Mouse (Mus musculus) intestine, embryonic 14.5 days (tissue): Measurements from ENCODE around the gene Nxn. TPM values are rescaled to one million over a fixed set of nuclear protein-coding genes. Genes with fewer than 3 reads are reported as not detected.

ENCODE experiments used
- ATAC-seq: fragments of 200-750 bp; cut with Nextera tagmentation; replicated peaks from 2 replicates; pipeline ENCODE4 v1.8.0; 2017; ENCODE audit warnings: low read depth, moderate number of reproducible peaks, moderate TSS enrichment, moderate library complexity; ENCODE audit not compliant: low FRiP score, low TSS enrichment
- DNase-seq: peaks from one replicate; pipeline ENCODE4 v3.0.0-alpha.2; 2018; ENCODE audit warnings: low spot score
- H3K27ac ChIP-seq: fragments of 300-500 bp; sonication (generic); 2 replicates; pipeline ENCODE4 v1.5.1; 2014; ENCODE audit warnings: low read depth, mild to moderate bottlenecking, control low read depth
- H3K27me3 ChIP-seq: fragments of 300-500 bp; sonication (generic); replicated peaks from 2 replicates; pipeline ENCODE4 v1.6.1; 2014; ENCODE audit warnings: low read length, control low read depth; ENCODE audit not compliant: control insufficient read depth, insufficient read depth
- H3K36me3 ChIP-seq: fragments of 300-500 bp; sonication (generic); 2 replicates; pipeline ENCODE4 v1.6.1; 2014; ENCODE audit warnings: low read length, control low read depth; ENCODE audit not compliant: control insufficient read depth, insufficient read depth
- H3K4me1 ChIP-seq: fragments of 300-500 bp; sonication (generic); replicated peaks from 2 replicates; pipeline ENCODE4 v1.6.1; 2014; ENCODE audit warnings: low read length, control low read depth, mixed read lengths; ENCODE audit not compliant: control insufficient read depth, insufficient read depth
- H3K4me2 ChIP-seq: fragments of 300-500 bp; sonication (generic); 2 replicates; pipeline ENCODE4 v1.6.1; 2014; ENCODE audit warnings: low read length
- H3K4me3 ChIP-seq: fragments of 300-500 bp; sonication (generic); 2 replicates; pipeline ENCODE4 v1.5.1; 2014; ENCODE audit warnings: low read depth, low read length, control low read depth, mixed read lengths
- H3K9ac ChIP-seq: fragments of 300-500 bp; sonication (generic); 2 replicates; pipeline ENCODE4 v1.6.1; 2014; ENCODE audit warnings: mild to moderate bottlenecking, low read length
- H3K9me3 ChIP-seq: fragments of 300-500 bp; sonication (generic); 2 replicates; pipeline ENCODE4 v1.6.1; 2016; ENCODE audit warnings: low read length, control low read depth; ENCODE audit not compliant: control insufficient read depth
- WGBS: fragments of 180-500 bp; shearing (Covaris S2); extraction: QIAGEN DNeasy Blood & Tissue Kit; methylation state at CpG from one replicate; pipeline ENCODE4 v1.1.7; 2014; 5-methylcytosine and 5-hydroxymethylcytosine counted together
- polyA plus RNA-seq: library from polyadenylated mRNA; unstranded; fragments of >200 nt; fragmentation: Nextera tagmentation; extraction: Ambion mirVana; gene quantifications from 2 replicates; pipeline ENCODE4 v1.2.1, GENCODE M21; 2014

Gene Nxn
- 45.8 and 51.4 TPM in 2 replicates for polyA plus RNA-seq

GRCm38 (mm10) chr11:76398798-76399586 is at the start of gene Nxn:
Gene Nxn (minus strand): TSS chr11:76399140.
- 2% methylated on average over 65 of the region's 70 CpGs for WGBS
- peak within 1 kb of the TSS; percentile 91 for H3K27ac ChIP-seq
- peak; percentile 91 for ATAC-seq

DNA sequence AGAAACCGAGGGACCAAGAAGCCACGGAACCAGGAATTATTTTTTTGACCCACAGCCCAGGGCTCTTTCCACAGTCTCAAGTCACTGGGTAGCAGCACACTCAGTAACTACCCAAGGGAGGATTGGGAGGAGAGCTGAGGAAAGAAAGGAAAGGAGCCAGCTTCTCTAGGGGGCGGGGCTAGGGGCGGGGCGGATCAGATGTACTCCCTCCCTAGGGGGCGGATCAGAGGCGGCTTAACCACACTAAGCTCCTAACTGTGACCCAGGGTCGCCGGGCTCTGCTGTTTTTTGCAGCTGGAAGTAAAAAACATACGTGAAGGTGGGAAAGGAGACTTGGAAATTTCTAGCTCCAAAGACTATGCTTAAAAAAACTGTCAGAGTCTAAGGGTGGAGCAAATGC is 47.3 kb upstream of the Nxn start:
- Histone ChIP-seq H3K36me3 (peaks cover 23% of the 10 kb centered on the region), H3K4me3 (no peak overlapping the region), H3K9ac (no peak overlapping the region), H3K9me3 (no peaks in the 10 kb centered on the region), H3K4me1 (peaks cover 24% of the 10 kb centered on the region), H3K27me3 (no peaks in the 10 kb centered on the region), H3K4me2 (no peak overlapping the region), H3K27ac (no peak overlapping the region)
- 10% methylated on average over 10 of the region's 10 CpGs for WGBS
- DNase-seq = no peak
- ATAC-seq = no peak; the same call in 1 of the 2 replicates

More at GRCm38 (mm10) chr11:76398798-76399586, at the start of gene Nxn:
- H3K36me3 ChIP-seq = no peaks in the 10 kb centered on the region
- peak; percentile 94 for DNase-seq
- no peaks in the 10 kb centered on the region for H3K27me3 ChIP-seq
- peaks cover 13% of the 10 kb centered on the region for H3K4me1 ChIP-seq
- no peaks in the 10 kb centered on the region for H3K9me3 ChIP-seq
- H3K4me2 ChIP-seq = peak within 1 kb of the TSS; percentile 82
- peak within 1 kb of the TSS; percentile 86 for H3K9ac ChIP-seq
- H3K4me3 ChIP-seq = peak within 1 kb of the TSS; percentile 53

- H3K9ac ChIP-seq = no peak overlapping the region
- peaks cover 15% of the 10 kb centered on the region for H3K36me3 ChIP-seq
- ATAC-seq (no peak), DNase-seq (no peak)
- no peaks in the 10 kb centered on the region for H3K27me3 ChIP-seq
- WGBS = 45% methylated on average over 8 of the region's 8 CpGs
- no peak overlapping the region for H3K4me2 ChIP-seq
- H3K9me3 ChIP-seq = no peaks in the 10 kb centered on the region
- H3K4me3 ChIP-seq = no peak overlapping the region
- peaks cover 29% of the 10 kb centered on the region for H3K4me1 ChIP-seq
- H3K27ac ChIP-seq = no peak overlapping the region
Measured at GRCm38 (mm10) chr11:76445459-76445858, 46.5 kb upstream of the Nxn start.

- peaks cover 26% of the 10 kb centered on the region for H3K4me1 ChIP-seq
- H3K4me3 ChIP-seq = no peak overlapping the region
- peak overlapping the region; percentile 77 for H3K27ac ChIP-seq
- no peak overlapping the region for H3K9ac ChIP-seq
- no peaks in the 10 kb centered on the region for H3K27me3 ChIP-seq
- peaks cover 7% of the 10 kb centered on the region; the same call in 1 of the 2 replicates for H3K36me3 ChIP-seq
- peak overlapping the region; percentile 11; the same call in 1 of the 2 replicates for H3K4me2 ChIP-seq
- WGBS = 20% methylated on average over 3 of the region's 3 CpGs
- no peaks in the 10 kb centered on the region for H3K9me3 ChIP-seq
- DNase-seq = no peak
- no peak for ATAC-seq
Measured at GRCm38 (mm10) chr11:76439666-76440065, 40.7 kb upstream of the Nxn start.

DNA sequence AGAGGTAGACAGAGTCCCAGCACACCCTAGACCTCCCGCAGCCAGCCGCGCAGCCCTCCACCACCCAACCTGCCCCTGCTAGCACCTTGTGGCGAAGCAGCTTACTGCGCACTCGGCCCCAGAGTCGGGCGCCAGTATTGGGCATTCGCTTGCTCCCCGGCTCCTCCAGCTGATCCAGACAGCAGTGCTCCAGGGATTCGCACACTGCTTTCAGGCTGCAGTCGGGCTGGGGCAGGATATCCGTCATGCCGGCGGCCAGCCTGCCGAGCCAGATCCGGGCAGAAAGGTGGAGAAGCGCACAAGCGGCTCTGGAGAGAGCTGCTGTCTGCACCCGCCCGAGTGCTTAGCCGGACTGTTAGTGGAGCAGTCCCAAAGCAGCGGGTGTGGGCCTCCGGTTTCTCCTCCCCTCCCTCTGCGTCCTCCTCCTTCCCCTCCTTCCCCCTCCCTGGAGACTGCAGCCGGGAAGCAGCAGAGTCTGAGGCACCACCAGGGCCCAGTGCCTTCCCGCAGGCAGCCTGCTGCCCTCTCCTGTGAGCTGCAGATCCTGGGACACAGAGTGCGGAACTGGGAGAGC is 38.0 kb upstream of the Nxn start:
- peak; percentile 80 for ATAC-seq
- H3K9me3 ChIP-seq = no peaks in the 10 kb centered on the region
- H3K4me3 ChIP-seq = peak overlapping the region; percentile 36
- H3K9ac ChIP-seq = peak overlapping the region; percentile 40
- H3K4me1 ChIP-seq = peaks cover 26% of the 10 kb centered on the region
- peak overlapping the region; percentile 70 for H3K27ac ChIP-seq
- WGBS = 8% methylated on average over 27 of the region's 28 CpGs
- peaks cover 18% of the 10 kb centered on the region for H3K36me3 ChIP-seq
- H3K4me2 ChIP-seq = peak overlapping the region; percentile 53
- H3K27me3 ChIP-seq = no peaks in the 10 kb centered on the region
- peak; percentile 81 for DNase-seq

DNA sequence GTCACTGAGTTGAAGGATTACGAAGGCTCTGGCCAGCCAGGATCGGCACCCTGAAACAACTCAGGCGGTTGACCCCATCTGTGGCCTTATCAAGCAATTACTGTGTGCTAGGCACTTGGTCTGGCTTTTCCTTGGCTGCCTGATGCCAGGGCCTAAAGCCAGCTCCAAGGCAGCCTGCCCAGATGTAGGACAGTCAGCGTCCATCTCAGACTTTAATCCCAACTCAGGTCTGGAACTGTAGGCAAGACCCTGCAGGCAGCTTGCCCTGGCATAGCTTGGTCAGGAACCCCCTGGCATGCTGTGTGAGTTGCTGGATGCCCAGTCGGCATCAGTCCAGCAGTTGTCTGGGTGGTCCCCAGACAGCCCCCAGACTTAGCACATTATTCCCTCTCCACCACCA is 37.1 kb upstream of the Nxn start:
- Histone ChIP-seq H3K27me3 (no peaks in the 10 kb centered on the region), H3K27ac (no peak overlapping the region), H3K9ac (no peak overlapping the region; the same call in 1 of the 2 replicates), H3K4me3 (peak overlapping the region; percentile 36), H3K9me3 (no peaks in the 10 kb centered on the region), H3K36me3 (peaks cover 18% of the 10 kb centered on the region), H3K4me2 (peak overlapping the region; percentile 53), H3K4me1 (peaks cover 26% of the 10 kb centered on the region)
- no peak for ATAC-seq
- DNase-seq = no peak
- 72% methylated on average over 5 of the region's 5 CpGs for WGBS

DNA sequence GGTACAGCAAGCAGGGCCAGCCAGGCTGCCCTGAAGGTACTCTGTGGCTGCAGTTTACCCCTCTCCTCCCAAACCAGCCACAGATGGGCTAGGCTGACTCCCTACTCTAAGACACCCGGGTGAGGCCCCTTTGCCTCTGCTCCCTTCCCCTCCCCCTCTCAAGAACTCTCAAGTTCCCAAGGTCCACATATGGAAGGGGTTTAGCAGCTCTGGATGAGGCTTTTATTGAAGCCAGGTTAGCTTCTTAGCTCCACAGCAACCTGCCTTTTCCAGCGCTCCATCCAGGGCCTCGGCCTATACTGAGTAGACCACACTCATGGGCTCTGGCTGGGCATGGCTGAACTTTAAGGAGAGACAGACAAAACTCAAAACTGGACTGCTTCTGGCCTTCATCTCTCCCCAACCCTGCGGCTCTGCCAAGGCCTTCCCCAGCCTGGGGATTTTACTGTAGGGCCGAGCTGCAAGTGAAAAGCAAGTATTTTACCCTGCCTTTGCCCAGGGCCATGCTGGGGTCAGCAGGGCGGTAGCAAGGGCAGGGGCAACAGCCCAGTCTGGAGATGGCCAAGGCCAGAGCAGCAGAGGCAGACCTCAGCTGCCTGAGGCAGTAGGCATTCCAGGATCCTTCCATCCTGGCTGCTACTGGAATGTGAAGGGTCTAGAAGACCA is 31.2 kb upstream of the Nxn start:
- DNase-seq = no peak
- WGBS = 62% methylated on average over 6 of the region's 6 CpGs
- 0 out of 2 replicates have a peak overlapping the region, but pooled peaks have one; percentile 3 for H3K9ac ChIP-seq

GRCm38 (mm10) chr11:76429556-76429955 is 30.6 kb upstream of the Nxn start:
- Histone ChIP-seq H3K4me3 (no peak overlapping the region), H3K36me3 (peaks cover 27% of the 10 kb centered on the region), H3K4me1 (peaks cover 26% of the 10 kb centered on the region; the same call in 1 of the 2 replicates), H3K27me3 (no peaks in the 10 kb centered on the region), H3K27ac (peak overlapping the region; percentile 27; the same call in 1 of the 2 replicates), H3K9ac (0 out of 2 replicates have a peak overlapping the region, but pooled peaks have one; percentile 3), H3K9me3 (no peaks in the 10 kb centered on the region), H3K4me2 (no peak overlapping the region)
- ATAC-seq (no peak), DNase-seq (no peak)
- 63% methylated on average over 7 of the region's 7 CpGs for WGBS

More for the DNA sequence above, 31.2 kb upstream of the Nxn start:
- Histone ChIP-seq H3K4me1 (peaks cover 21% of the 10 kb centered on the region; the same call in 1 of the 2 replicates), H3K9me3 (no peaks in the 10 kb centered on the region), H3K4me2 (no peak overlapping the region), H3K27ac (peak overlapping the region; percentile 27; the same call in 1 of the 2 replicates), H3K36me3 (peaks cover 23% of the 10 kb centered on the region), H3K27me3 (no peaks in the 10 kb centered on the region), H3K4me3 (no peak overlapping the region)
- ATAC-seq = no peak
